Mouse (Mus musculus): ENCODE results near the gene Otud7a. TPM values are rescaled to one million over a fixed set of nuclear protein-coding genes. Genes with fewer than 3 reads are reported as not detected.
A peak's percentile ranks its signal among the peaks of the same experiment; 100 is the strongest.

Otud7a gene
- polyA plus RNA-seq, 1 experiment, result 0.84 TPM

DNA sequence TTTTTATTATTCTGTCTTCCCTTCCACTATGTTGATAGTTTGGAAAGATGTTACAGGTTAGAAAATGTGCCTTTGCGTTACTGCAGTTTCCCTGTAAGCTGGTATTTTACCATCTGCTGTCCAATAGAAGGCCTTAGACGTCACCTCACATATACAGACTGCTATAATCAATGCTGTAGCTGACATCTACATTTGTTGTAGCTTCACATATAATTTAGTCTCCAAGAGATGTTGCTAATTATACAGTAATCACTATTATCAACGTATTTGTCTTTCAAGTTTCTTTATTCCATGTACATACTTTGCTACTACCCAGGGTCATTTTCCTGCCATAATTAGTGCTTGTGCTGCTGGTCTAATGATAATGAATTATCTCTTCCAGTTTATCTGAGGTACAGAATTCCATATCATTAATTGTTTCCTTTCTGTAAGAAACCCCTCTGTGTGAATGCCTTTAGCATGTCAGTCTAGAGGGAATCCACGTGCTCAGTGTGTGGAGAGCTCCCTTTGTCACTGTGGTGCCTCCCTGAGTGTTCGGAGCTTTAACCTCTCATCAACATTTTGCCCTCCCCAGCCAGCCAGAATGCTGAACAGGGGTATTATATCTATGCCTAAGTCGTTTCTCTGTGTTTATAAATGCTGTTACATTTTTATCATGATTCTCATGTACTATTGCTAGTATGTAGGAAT is 280.6 kb downstream of the Otud7a start:
- TF ChIP-seq CTCF (IDR thresholded peaks at IDR 0.05; ENCODE audit: borderline replicate concordance, insufficient read depth, low read length) (no peak), POLR2A (IDR thresholded peaks at IDR 0.05; ENCODE audit: low read depth, low read length) (no peak)
- Histone ChIP-seq H3K4me1 (ENCODE audit: control insufficient read depth, insufficient read depth, low read length) (no peaks in the 10 kb centered on the region), H3K4me3 (ENCODE audit: insufficient read depth, low read length) (no peak overlapping the region), H3K27ac (ENCODE audit: insufficient read depth, low read length) (no peak overlapping the region)

DNA sequence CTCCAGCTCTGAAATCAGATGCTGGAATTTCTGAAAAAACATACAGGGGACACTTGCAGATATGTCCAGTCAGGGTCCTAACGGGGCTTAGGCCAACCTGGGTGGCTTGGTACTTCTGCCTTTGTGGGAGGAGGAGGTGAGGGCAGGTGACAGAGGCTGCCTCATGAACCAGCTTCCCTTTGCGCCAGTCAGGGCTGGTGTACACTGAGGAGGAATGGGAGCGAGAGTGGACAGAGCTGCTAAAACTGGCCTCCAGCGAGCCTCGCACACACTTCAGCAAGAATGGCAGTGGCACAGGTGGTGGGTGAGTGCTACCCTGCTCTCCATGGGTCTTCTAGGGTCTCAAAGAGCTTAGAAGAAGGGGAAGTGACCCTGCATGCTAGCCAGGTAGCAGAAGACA is 285.1 kb downstream of the Otud7a start:
- Histone ChIP-seq H3K4me3 (ENCODE audit: insufficient read depth, low read length) (no peak overlapping the region), H3K27ac (ENCODE audit: insufficient read depth, low read length) (no peak overlapping the region), H3K4me1 (ENCODE audit: control insufficient read depth, insufficient read depth, low read length) (no peaks in the 10 kb centered on the region)
- TF ChIP-seq CTCF (IDR thresholded peaks at IDR 0.05; ENCODE audit: borderline replicate concordance, insufficient read depth, low read length) (no peak), POLR2A (IDR thresholded peaks at IDR 0.05; ENCODE audit: low read depth, low read length) (no peak)

DNA sequence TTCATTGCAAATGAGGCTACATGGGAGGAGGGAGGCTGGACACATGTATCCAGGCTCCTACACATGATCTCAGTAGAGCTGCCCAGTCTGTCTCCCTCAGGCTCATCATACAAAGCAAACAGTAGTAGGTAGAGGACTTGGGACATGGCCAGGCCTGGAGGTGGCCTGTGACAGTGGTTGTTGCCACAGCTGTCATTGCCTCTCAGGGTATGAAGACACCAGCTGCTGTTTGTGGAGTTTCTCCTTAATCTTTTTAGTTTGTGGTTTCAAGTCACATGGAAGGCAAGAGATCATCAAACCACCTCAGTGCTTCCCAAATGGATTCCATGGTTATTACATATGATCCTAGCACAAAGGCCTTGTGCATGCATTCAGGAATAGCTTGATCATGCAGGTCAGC is 285.5 kb downstream of the Otud7a start:
- no peak overlapping the region for H3K27ac ChIP-seq (ENCODE audit: insufficient read depth, low read length)
- TF ChIP-seq CTCF (IDR thresholded peaks at IDR 0.05; ENCODE audit: borderline replicate concordance, insufficient read depth, low read length) (no peak), POLR2A (IDR thresholded peaks at IDR 0.05; ENCODE audit: low read depth, low read length) (no peak)
- no peak overlapping the region for H3K4me3 ChIP-seq (ENCODE audit: insufficient read depth, low read length)
- H3K4me1 ChIP-seq (ENCODE audit: control insufficient read depth, insufficient read depth, low read length), result no peaks in the 10 kb centered on the region

DNA sequence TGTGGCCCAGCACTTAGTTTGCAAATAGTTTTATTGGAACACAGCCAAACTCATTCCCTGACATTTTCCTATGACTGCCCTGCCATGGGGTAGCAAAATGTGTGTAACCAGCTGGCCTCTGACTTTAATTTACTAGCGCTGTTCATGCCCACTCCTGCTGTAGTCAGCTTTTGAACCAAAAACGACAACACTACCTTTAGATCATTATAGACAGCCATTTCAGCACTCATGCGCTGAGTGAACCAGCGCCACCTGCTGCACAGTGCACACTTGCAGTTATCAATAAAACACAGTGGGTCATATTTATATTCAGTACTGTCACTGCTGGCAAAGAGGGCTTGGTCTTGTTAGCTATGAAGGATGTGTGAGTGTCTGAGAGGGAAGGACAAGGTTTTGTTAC is 293.2 kb downstream of the Otud7a start:
- H3K27ac ChIP-seq (ENCODE audit: insufficient read depth, low read length), result no peak overlapping the region
- H3K4me3 ChIP-seq (ENCODE audit: insufficient read depth, low read length), result no peak overlapping the region
- TF ChIP-seq CTCF (IDR thresholded peaks at IDR 0.05; ENCODE audit: borderline replicate concordance, insufficient read depth, low read length), result peak; percentile 74
- TF ChIP-seq POLR2A (IDR thresholded peaks at IDR 0.05; ENCODE audit: low read depth, low read length), result no peak
- H3K4me1 ChIP-seq (ENCODE audit: control insufficient read depth, insufficient read depth, low read length), result no peaks in the 10 kb centered on the region

DNA sequence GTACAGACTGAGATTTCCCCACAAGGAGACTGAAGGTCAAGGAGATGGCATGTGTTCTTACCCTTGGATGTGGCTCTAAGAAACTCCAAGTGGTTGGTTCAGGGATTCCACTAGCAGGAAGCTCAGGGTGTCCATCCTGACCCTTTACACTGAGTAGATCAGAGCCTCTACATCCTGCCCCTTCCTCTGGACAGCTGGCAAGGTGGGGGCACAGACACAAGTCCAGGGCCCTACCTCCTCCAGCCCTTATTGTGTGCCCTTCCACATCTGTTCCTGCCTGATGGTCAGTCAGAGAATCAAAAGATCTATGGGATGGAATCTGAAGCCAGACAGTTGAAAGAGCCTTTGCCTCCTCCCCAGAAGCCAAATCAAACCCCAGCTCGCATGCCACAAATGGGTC is 293.6 kb downstream of the Otud7a start:
- Histone ChIP-seq H3K4me1 (ENCODE audit: control insufficient read depth, insufficient read depth, low read length) (no peaks in the 10 kb centered on the region), H3K27ac (ENCODE audit: insufficient read depth, low read length) (no peak overlapping the region), H3K4me3 (ENCODE audit: insufficient read depth, low read length) (no peak overlapping the region)
- TF ChIP-seq POLR2A (IDR thresholded peaks at IDR 0.05; ENCODE audit: low read depth, low read length) (no peak), CTCF (IDR thresholded peaks at IDR 0.05; ENCODE audit: borderline replicate concordance, insufficient read depth, low read length) (no peak)

DNA sequence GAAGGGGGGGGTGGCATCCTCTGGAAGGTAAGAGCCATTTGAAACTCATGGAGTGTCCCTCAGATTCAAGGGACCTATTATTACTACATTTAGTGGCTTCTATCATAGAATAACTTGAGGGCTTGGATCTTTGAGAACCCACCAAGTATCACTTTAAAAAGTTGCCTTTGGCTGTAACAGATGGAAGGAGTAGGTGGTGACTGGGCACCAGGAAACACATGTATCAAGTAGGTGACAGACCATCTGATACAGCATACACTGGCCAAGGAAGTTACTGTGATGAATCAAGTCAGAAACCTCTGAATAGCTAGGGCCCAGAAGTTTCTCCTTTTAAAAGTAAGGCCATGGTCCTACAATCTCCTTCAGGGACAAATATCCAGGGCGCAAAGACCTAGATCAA is 298.6 kb downstream of the Otud7a start:
- no peak for TF ChIP-seq CTCF (IDR thresholded peaks at IDR 0.05; ENCODE audit: borderline replicate concordance, insufficient read depth, low read length)
- no peak for TF ChIP-seq POLR2A (IDR thresholded peaks at IDR 0.05; ENCODE audit: low read depth, low read length)
- H3K4me3 ChIP-seq (ENCODE audit: insufficient read depth, low read length), result no peak overlapping the region
- H3K4me1 ChIP-seq (ENCODE audit: control insufficient read depth, insufficient read depth, low read length), result no peaks in the 10 kb centered on the region
- no peak overlapping the region for H3K27ac ChIP-seq (ENCODE audit: insufficient read depth, low read length)

DNA sequence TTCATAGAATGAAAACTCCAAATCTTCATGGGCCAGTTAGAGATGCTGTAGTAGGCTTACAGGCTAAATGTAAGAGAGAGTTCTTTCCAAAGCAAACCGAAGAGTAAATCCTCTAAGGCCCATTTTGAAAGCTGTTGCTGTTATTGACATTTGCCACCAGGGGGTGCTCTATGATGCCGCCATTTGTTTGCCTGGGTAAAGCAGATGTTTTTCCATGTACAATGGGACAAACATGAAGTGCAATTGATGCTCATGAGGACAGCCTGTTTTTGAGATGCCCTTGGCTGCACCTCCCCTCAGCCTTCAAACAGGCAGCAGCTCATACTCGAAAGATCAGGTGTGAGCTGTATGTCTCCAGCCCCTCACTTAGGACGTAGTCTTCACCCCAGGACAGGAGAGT is 307.5 kb downstream of the Otud7a start:
- no peak overlapping the region for H3K4me3 ChIP-seq (ENCODE audit: insufficient read depth, low read length)
- H3K27ac ChIP-seq (ENCODE audit: insufficient read depth, low read length), result no peak overlapping the region
- TF ChIP-seq POLR2A (IDR thresholded peaks at IDR 0.05; ENCODE audit: low read depth, low read length) (no peak), CTCF (IDR thresholded peaks at IDR 0.05; ENCODE audit: borderline replicate concordance, insufficient read depth, low read length) (no peak)
- H3K4me1 ChIP-seq (ENCODE audit: control insufficient read depth, insufficient read depth, low read length), result no peaks in the 10 kb centered on the region

DNA sequence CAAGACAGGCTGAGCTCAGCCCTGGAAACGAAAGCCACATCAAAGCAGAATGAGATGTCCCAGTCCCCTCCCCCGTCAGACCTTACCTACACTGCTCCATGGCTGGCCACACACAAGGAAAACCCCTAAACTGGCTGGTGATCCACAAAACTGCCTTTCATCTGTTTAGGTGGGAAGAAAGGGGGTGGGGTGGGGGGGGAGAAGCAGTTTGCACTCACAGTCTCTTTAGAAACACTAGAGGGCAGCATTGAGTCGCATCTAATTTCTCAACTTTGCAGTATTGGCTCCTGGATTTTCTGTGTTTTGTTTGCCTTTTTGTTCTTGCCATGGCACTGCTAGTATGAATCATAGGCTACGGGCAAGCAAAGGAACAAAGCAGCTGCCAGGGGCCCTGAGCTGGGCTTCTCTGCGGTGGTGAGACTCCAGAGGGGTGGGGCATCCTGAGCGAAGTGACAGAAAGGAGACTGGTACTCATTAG is 308.8 kb downstream of the Otud7a start:
- Histone ChIP-seq H3K4me1 (ENCODE audit: control insufficient read depth, insufficient read depth, low read length) (no peaks in the 10 kb centered on the region), H3K4me3 (ENCODE audit: insufficient read depth, low read length) (no peak overlapping the region), H3K27ac (ENCODE audit: insufficient read depth, low read length) (no peak overlapping the region)
- TF ChIP-seq CTCF (IDR thresholded peaks at IDR 0.05; ENCODE audit: borderline replicate concordance, insufficient read depth, low read length) (no peak), POLR2A (IDR thresholded peaks at IDR 0.05; ENCODE audit: low read depth, low read length) (no peak)

DNA sequence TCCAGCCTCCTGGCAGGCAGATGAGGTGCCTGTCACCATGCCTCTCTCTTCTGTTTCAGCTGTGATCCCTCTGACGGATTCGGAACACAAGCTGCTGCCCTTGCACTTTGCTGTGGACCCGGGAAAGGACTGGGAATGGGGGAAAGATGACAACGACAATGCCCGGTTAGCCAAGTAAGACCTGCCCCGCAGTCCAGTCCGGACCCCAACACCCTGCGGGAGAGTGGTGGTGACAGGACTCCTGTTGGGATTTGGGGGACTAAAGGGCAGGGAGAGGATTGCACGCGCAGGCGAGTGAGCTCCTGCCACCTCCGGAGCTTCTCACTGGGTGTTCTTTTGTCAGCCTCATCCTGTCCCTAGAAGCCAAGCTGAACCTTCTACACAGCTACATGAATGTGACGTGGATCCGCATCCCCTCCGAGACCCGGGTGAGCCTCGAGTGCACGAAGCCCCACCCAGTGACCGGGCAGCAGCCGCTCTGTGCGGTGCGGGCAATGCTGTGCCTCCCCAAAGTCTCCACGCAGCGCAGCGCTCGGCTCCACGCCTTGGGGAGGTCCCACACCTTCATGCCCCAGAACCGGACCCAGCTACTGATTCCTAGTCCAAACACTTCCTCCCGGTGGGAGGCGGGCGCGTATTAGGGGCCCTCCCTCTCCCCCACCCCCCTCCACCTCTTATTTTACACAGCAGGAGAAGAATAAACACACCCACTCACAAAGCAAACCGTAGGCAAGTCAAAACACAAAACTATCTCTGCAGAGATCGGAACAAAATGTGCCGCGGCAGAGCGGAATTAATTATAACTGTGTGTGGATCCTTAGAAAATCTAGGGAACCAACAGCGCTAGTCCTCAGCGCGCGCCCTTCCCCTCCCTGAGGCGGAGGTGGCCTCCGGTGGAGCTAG is 310.3 kb downstream of the Otud7a start:
- TF ChIP-seq POLR2A (IDR thresholded peaks at IDR 0.05; ENCODE audit: low read depth, low read length) (peak; percentile 51; the same call in 1 of the 2 replicates), CTCF (IDR thresholded peaks at IDR 0.05; ENCODE audit: borderline replicate concordance, insufficient read depth, low read length) (no peak)
- H3K4me1 ChIP-seq (ENCODE audit: control insufficient read depth, insufficient read depth, low read length), result no peaks in the 10 kb centered on the region
- H3K4me3 ChIP-seq (ENCODE audit: insufficient read depth, low read length), result peak overlapping the region; percentile 39
- peak overlapping the region; percentile 9; the same call in 1 of the 2 replicates for H3K27ac ChIP-seq (ENCODE audit: insufficient read depth, low read length)
